Mouse (Mus musculus): ENCODE data around the gene Dnmt3a. TPM values are rescaled to one million over a fixed set of nuclear protein-coding genes. Genes with fewer than 3 reads are reported as not detected.

Dnmt3a gene
- polyA plus RNA-seq, 1 experiment from 2014 or later: 109 TPM

GRCm38 (mm10) chr12:3827771-3828170 is 22.0 kb downstream of the Dnmt3a start:
- WGBS: 90% methylated on average over 5 of the region's 5 CpGs
- H3K27me3 ChIP-seq: no peaks in the 10 kb centered on the region
- H3K4me2 ChIP-seq: no peak overlapping the region
- H3K9me3 ChIP-seq: no peaks in the 10 kb centered on the region
- ATAC-seq (ENCODE audit: low FRiP score, low read depth): no peak
- H3K36me3 ChIP-seq: no peaks in the 10 kb centered on the region
- no peak overlapping the region for H3K4me3 ChIP-seq
- peaks cover 35% of the 10 kb centered on the region for H3K4me1 ChIP-seq (replicated peaks)
- no peak overlapping the region for H3K27ac ChIP-seq (replicated peaks)
- no peak overlapping the region for H3K9ac ChIP-seq

GRCm38 (mm10) chr12:3833059-3833760 is 27.4 kb downstream of the Dnmt3a start:
- 54% methylated on average over 7 of the region's 7 CpGs for WGBS

DNA sequence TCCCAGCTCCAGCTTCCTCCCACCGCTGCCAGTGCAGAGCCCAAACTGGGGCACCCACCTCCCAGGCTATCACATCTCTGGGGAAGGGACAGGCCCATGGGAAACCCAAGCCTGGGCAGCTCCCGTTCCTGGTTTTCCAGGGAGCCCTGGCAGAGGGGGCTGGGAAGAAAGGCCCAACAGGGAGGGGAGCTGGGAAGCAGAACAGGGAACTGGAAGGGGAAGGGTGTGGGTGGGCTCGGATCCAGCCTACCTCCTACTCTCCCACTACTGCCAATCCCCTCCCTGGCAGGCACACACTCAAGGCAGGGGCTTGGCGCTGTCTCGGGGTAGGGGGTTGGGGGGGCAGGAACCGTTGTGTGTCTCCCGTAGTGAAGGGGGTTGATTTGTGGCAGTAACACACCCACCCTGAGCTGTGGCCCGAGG is 28.1 kb downstream of the Dnmt3a start:
- H3K9ac ChIP-seq: no peak overlapping the region
- peak overlapping the region; percentile 42 for H3K4me2 ChIP-seq
- peaks cover 23% of the 10 kb centered on the region for H3K36me3 ChIP-seq
- ATAC-seq (ENCODE audit: low FRiP score, low read depth): peak; percentile 78
- H3K4me1 ChIP-seq (replicated peaks): peaks cover 35% of the 10 kb centered on the region
- H3K9me3 ChIP-seq: no peaks in the 10 kb centered on the region
- 12% methylated on average over 8 of the region's 8 CpGs for WGBS
- 0 out of 2 replicates have a peak overlapping the region, but pooled peaks have one; percentile 5 for H3K4me3 ChIP-seq
- H3K27ac ChIP-seq (replicated peaks): peak overlapping the region; percentile 78
- no peaks in the 10 kb centered on the region for H3K27me3 ChIP-seq

More at GRCm38 (mm10) chr12:3833059-3833760, 27.4 kb downstream of the Dnmt3a start:
- Histone ChIP-seq H3K36me3 (peaks cover 23% of the 10 kb centered on the region), H3K4me2 (peak overlapping the region; percentile 42), H3K4me3 (no peak overlapping the region), H3K27ac (replicated peaks) (peak overlapping the region; percentile 78), H3K9ac (no peak overlapping the region), H3K9me3 (no peaks in the 10 kb centered on the region), H3K27me3 (no peaks in the 10 kb centered on the region), H3K4me1 (replicated peaks) (peaks cover 35% of the 10 kb centered on the region)
- no peak; the same call in 1 of the 2 replicates for ATAC-seq (ENCODE audit: low FRiP score, low read depth)

DNA sequence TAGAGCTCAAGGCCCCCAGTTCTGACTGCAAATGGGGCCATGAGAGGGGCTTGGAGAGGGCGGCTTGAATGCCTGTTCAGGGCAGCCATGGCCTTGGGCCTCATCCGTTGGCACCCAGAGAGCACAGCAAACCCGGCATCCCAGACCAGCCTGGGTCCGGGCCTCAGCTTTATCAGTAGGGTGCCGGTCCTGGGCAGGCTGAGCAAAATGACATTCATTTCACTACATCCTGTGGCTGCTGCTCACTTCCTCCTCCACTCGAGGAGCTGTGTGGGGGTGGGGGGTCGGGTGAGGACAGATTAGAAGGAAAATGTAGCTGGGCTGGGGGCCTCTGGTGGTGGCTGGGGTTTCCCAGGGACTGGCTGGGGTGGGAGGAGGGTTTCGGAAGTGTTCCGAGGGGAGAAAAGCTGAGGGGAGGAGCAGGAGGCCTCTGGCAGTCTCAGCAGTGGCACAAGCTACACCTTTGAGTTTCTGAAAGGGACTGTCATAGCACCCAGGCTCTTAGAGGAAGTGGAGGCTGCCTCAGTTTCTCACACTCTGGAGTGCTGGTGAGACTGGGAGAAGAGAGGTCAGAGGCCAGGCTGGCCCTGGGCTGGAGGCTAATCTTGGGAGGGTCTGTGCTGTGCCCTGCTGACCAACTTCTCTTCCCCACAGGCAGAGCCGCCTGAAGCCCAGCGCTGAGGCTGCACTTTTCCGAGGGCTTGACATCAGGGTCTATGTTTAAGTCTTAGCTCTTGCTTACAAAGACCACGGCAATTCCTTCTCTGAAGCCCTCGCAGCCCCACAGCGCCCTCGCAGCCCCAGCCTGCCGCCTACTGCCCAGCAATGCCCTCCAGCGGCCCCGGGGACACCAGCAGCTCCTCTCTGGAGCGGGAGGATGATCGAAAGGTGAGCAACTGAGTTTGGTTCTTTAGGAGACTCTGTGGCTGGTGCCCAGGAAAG is 28.8 kb downstream of the Dnmt3a start:
- Histone ChIP-seq H3K9ac (no peak overlapping the region), H3K9me3 (no peaks in the 10 kb centered on the region), H3K4me3 (0 out of 2 replicates have a peak overlapping the region, but pooled peaks have one; percentile 5), H3K36me3 (peaks cover 29% of the 10 kb centered on the region), H3K4me2 (peak overlapping the region; percentile 42), H3K27ac (replicated peaks) (peak overlapping the region; percentile 78), H3K4me1 (replicated peaks) (peaks cover 35% of the 10 kb centered on the region), H3K27me3 (no peaks in the 10 kb centered on the region)
- peak; percentile 57 for ATAC-seq (ENCODE audit: low FRiP score, low read depth)
- WGBS: 17% methylated on average over 21 of the region's 21 CpGs

GRCm38 (mm10) chr12:3835576-3835975 is 29.8 kb downstream of the Dnmt3a start:
- no peak for ATAC-seq (ENCODE audit: low FRiP score, low read depth)
- H3K4me2 ChIP-seq: no peak overlapping the region
- H3K27me3 ChIP-seq: no peaks in the 10 kb centered on the region
- peaks cover 35% of the 10 kb centered on the region for H3K4me1 ChIP-seq (replicated peaks)
- H3K4me3 ChIP-seq: no peak overlapping the region
- WGBS: 74% methylated on average over 2 of the region's 2 CpGs
- no peaks in the 10 kb centered on the region for H3K9me3 ChIP-seq
- no peak overlapping the region for H3K9ac ChIP-seq
- no peak overlapping the region for H3K27ac ChIP-seq (replicated peaks)
- H3K36me3 ChIP-seq: peaks cover 30% of the 10 kb centered on the region

DNA sequence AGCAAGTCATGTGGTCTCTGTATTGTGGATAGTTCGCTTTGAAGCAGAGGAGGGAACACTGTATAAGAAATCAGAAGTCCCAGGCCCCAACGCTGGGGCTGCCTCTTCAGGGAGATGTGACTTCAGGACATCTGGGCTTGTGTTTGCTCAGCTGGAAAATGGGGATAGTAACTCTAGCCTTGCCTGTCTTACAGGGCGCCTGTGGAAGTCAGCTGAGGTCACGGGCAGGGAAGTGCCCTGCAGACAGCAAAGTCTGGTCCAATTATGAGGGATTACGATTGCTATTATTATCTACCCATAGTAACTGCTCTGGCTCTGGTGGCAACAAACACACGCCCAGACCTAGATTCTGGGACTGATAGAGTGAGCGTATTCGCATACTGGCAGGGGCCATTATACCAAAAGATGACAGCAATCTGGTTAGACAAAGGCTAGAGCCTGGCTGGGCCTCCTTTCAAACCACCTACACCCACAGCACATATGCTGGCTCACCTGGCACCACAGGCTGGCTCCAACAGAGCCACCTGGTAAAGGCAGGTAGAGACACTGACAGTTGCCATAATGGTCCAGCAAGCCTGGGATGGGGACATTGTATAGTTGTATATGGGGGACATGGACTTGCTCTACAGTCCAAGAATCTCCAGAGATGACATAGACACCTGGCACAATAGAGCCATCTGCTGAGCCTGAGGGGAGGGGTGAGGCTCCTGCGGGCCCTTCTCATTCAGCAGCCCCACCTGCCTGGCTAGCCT is 31.4 kb downstream of the Dnmt3a start:
- H3K4me1 ChIP-seq (replicated peaks): peaks cover 40% of the 10 kb centered on the region

GRCm38 (mm10) chr12:3838009-3838408 is 32.2 kb downstream of the Dnmt3a start:
- H3K27me3 ChIP-seq: no peaks in the 10 kb centered on the region
- peaks cover 37% of the 10 kb centered on the region for H3K4me1 ChIP-seq (replicated peaks)
- H3K36me3 ChIP-seq: peaks cover 35% of the 10 kb centered on the region
- H3K4me3 ChIP-seq: no peak overlapping the region
- 73% methylated on average over 4 of the region's 4 CpGs for WGBS
- ATAC-seq (ENCODE audit: low FRiP score, low read depth): no peak
- H3K27ac ChIP-seq (replicated peaks): no peak overlapping the region
- H3K4me2 ChIP-seq: no peak overlapping the region
- no peak overlapping the region for H3K9ac ChIP-seq
- no peaks in the 10 kb centered on the region for H3K9me3 ChIP-seq

More for the DNA sequence above, 31.4 kb downstream of the Dnmt3a start:
- H3K4me2 ChIP-seq: no peak overlapping the region
- no peak for ATAC-seq (ENCODE audit: low FRiP score, low read depth)
- no peak overlapping the region for H3K9ac ChIP-seq
- H3K36me3 ChIP-seq: peaks cover 35% of the 10 kb centered on the region
- no peak overlapping the region for H3K27ac ChIP-seq (replicated peaks)
- H3K4me3 ChIP-seq: no peak overlapping the region
- H3K9me3 ChIP-seq: no peaks in the 10 kb centered on the region
- no peaks in the 10 kb centered on the region for H3K27me3 ChIP-seq
- 79% methylated on average over 9 of the region's 9 CpGs for WGBS

GRCm38 (mm10) chr12:3839662-3840061 is 33.9 kb downstream of the Dnmt3a start:
- H3K27me3 ChIP-seq: no peaks in the 10 kb centered on the region
- no peak overlapping the region for H3K4me2 ChIP-seq
- no peak overlapping the region for H3K27ac ChIP-seq (replicated peaks)
- H3K36me3 ChIP-seq: peaks cover 37% of the 10 kb centered on the region
- 100% methylated on average over 1 of the region's 1 CpGs for WGBS
- H3K4me1 ChIP-seq (replicated peaks): peaks cover 35% of the 10 kb centered on the region
- H3K4me3 ChIP-seq: no peak overlapping the region
- ATAC-seq (ENCODE audit: low FRiP score, low read depth): no peak
- no peak overlapping the region for H3K9ac ChIP-seq
- H3K9me3 ChIP-seq: no peaks in the 10 kb centered on the region

DNA sequence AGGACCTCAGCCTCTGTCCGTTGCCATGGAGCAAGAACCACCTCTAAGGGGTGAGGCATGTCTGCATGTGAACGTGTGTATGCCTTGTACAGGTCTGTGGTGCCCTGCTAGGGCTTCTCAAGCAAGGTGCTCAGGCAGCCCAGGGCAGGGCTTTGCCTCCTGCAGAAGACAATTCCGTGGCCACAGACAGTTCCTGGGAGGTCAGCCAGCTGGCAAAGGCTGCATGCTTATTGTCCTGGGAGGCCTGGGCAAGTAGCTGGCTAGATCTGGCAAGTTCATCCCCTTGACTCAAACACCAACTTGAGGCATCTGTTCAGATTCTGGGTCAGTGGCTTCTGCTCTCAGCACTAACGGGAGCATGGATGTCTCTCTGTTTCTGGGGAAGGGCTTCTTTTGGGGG is 35.3 kb downstream of the Dnmt3a start:
- no peak overlapping the region for H3K27ac ChIP-seq (replicated peaks)
- 47% methylated on average over 4 of the region's 4 CpGs for WGBS
- no peak for ATAC-seq (ENCODE audit: low FRiP score, low read depth)
- H3K9ac ChIP-seq: no peak overlapping the region
- peaks cover 31% of the 10 kb centered on the region; the same call in 1 of the 2 replicates for H3K36me3 ChIP-seq
- H3K9me3 ChIP-seq: no peaks in the 10 kb centered on the region
- H3K4me2 ChIP-seq: no peak overlapping the region
- H3K4me3 ChIP-seq: no peak overlapping the region
- H3K27me3 ChIP-seq: no peaks in the 10 kb centered on the region
- peaks cover 27% of the 10 kb centered on the region for H3K4me1 ChIP-seq (replicated peaks)

- Histone ChIP-seq H3K27me3 (no peaks in the 10 kb centered on the region), H3K4me2 (no peak overlapping the region), H3K4me3 (no peak overlapping the region), H3K9me3 (no peaks in the 10 kb centered on the region), H3K36me3 (peaks cover 17% of the 10 kb centered on the region; the same call in 1 of the 2 replicates), H3K27ac (replicated peaks) (peak overlapping the region; percentile 30), H3K4me1 (replicated peaks) (peaks cover 23% of the 10 kb centered on the region), H3K9ac (no peak overlapping the region)
- 43% methylated on average over 6 of the region's 6 CpGs for WGBS
- ATAC-seq (ENCODE audit: low FRiP score, low read depth): no peak
Measured at GRCm38 (mm10) chr12:3842843-3843242, 37.0 kb downstream of the Dnmt3a start.

DNA sequence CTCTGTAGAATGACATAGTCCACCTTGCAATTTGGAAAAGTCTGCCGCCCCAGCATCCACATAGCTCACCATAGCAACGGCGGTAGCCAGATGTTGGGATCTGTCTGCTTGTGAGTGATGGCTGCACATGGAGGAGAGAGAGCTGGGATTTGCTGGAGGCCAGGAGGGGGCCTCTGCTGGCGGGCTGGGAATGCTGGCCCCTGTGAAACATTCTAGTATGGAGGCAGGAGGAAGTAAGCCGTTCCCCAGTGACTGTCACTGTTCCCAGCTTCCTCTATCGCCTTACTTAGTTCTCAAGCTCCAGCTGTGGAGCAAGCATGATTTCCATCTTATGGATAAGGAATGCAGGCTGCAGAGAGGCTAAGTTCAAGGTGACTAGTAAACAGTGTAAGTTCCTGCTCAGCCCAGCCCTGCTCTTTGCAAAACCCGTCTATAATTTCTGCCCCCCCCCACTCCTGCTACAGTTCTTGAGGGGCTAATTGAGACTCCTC is 37.6 kb downstream of the Dnmt3a start:
- H3K27ac ChIP-seq (replicated peaks): peak overlapping the region; percentile 30
- no peak overlapping the region for H3K4me2 ChIP-seq
- no peaks in the 10 kb centered on the region for H3K27me3 ChIP-seq
- no peak overlapping the region for H3K9ac ChIP-seq
- peaks cover 23% of the 10 kb centered on the region for H3K4me1 ChIP-seq (replicated peaks)
- peaks cover 20% of the 10 kb centered on the region; the same call in 1 of the 2 replicates for H3K36me3 ChIP-seq
- no peaks in the 10 kb centered on the region for H3K9me3 ChIP-seq
- H3K4me3 ChIP-seq: no peak overlapping the region
- WGBS: 11% methylated on average over 7 of the region's 7 CpGs
- peak; percentile 47; the same call in 1 of the 2 replicates for ATAC-seq (ENCODE audit: low FRiP score, low read depth)
